Mouse (Mus musculus): ENCODE results near the gene Rsph1.
A peak's percentile ranks its signal among the peaks of the same experiment; 100 is the strongest.

Gene Rsph1

GRCm38 (mm10) chr17:31276922-31277918, at the start of gene Rsph1:
Gene Rsph1 (minus strand): TSS chr17:31277383.
- peak; percentile 99 for DNase-seq (ENCODE audit: low spot score)

GRCm38 (mm10) chr17:31326220-31326852, 49.2 kb upstream of the Rsph1 start:
- no peak for DNase-seq (ENCODE audit: low spot score)

GRCm38 (mm10) chr17:31325451-31326219, 48.5 kb upstream of the Rsph1 start:
- DNase-seq (ENCODE audit: low spot score) = no peak

- DNase-seq (ENCODE audit: low spot score) = no peak
These were observed 47.0 kb upstream of the Rsph1 start for GRCm38 (mm10) chr17:31324227-31324626.

- no peak for DNase-seq (ENCODE audit: low spot score)
These were observed 46.2 kb upstream of the Rsph1 start for GRCm38 (mm10) chr17:31323379-31323778.

GRCm38 (mm10) chr17:31322446-31322845, 45.3 kb upstream of the Rsph1 start:
- DNase-seq (ENCODE audit: low spot score) = no peak

- no peak for DNase-seq (ENCODE audit: low spot score)
These were observed 44.2 kb upstream of the Rsph1 start for GRCm38 (mm10) chr17:31321425-31321824.

- DNase-seq (ENCODE audit: low spot score) = no peak
These were observed 42.0 kb upstream of the Rsph1 start for GRCm38 (mm10) chr17:31318906-31319767.

GRCm38 (mm10) chr17:31317521-31318272, 40.5 kb upstream of the Rsph1 start:
- no peak for DNase-seq (ENCODE audit: low spot score)

GRCm38 (mm10) chr17:31316998-31317397, 39.8 kb upstream of the Rsph1 start:
- no peak for DNase-seq (ENCODE audit: low spot score)

GRCm38 (mm10) chr17:31315993-31316392, 38.8 kb upstream of the Rsph1 start:
- DNase-seq (ENCODE audit: low spot score) = no peak

- no peak for DNase-seq (ENCODE audit: low spot score)
These were observed 38.0 kb upstream of the Rsph1 start for GRCm38 (mm10) chr17:31315046-31315792.

GRCm38 (mm10) chr17:31312648-31313047, 35.5 kb upstream of the Rsph1 start:
- DNase-seq (ENCODE audit: low spot score) = no peak

GRCm38 (mm10) chr17:31311047-31311446, 33.9 kb upstream of the Rsph1 start:
- DNase-seq (ENCODE audit: low spot score) = no peak

GRCm38 (mm10) chr17:31309281-31309793, 32.2 kb upstream of the Rsph1 start:
- no peak for DNase-seq (ENCODE audit: low spot score)

GRCm38 (mm10) chr17:31308291-31308816, 31.2 kb upstream of the Rsph1 start:
- no peak for DNase-seq (ENCODE audit: low spot score)

GRCm38 (mm10) chr17:31307756-31308155, 30.6 kb upstream of the Rsph1 start:
- DNase-seq (ENCODE audit: low spot score) = no peak

GRCm38 (mm10) chr17:31305776-31306120, 28.6 kb upstream of the Rsph1 start:
- no peak for DNase-seq (ENCODE audit: low spot score)
